Mouse (Mus musculus) thymus, adult 2 months (tissue): Measurements from ENCODE around the gene Pld2.

ENCODE experiments used
- CTCF ChIP-seq: fragments of 200-500 bp; IDR thresholded peaks from 2 replicates; pipeline ENCODE4 v1.5.1; 2012; ENCODE audit warnings: mild to moderate bottlenecking, control low read depth, low read length, moderate library complexity, borderline replicate concordance; ENCODE audit not compliant: control insufficient read depth, poor library complexity, insufficient read depth; ENCODE audit errors: extremely low read depth
- POLR2A ChIP-seq: fragments of 200-500 bp; IDR thresholded peaks from 2 replicates; pipeline ENCODE4 v1.6.1; 2012; ENCODE audit warnings: mild to moderate bottlenecking, low read length, control low read depth, moderate library complexity; ENCODE audit not compliant: control insufficient read depth, poor library complexity, insufficient read depth; ENCODE audit errors: extremely low read depth

DNA sequence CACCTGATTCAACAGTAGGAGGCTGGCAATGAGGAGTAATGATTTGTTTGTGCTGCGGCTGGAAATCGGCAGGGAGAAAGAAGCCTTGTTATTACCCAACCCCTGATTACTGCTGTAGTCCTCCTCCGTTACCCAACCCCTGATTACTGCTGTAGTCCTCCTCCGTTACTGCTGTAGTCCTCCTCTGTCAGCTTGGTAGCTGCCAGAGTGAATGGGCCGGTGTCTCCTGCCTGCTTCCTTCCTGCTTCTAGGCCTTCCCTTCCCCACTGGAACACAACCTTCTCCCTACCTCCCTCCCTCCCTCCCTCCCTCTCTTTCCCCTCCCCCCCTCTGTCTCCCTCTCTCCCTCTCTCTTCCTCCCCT, 40.5 kb downstream of the Pld2 start:
- TF ChIP-seq POLR2A (no peak), CTCF (no peak)
